Mouse (Mus musculus): Measurements from ENCODE around the gene Ttll13. TPM values are rescaled to one million over a fixed set of nuclear protein-coding genes. Genes with fewer than 3 reads are reported as not detected.
A peak's percentile ranks its signal among the peaks of the same experiment; 100 is the strongest.

The Ttll13 gene
- total and polyA plus RNA-seq, 3 experiments: 0.26 to 3.7 (median 3.3) TPM

DNA sequence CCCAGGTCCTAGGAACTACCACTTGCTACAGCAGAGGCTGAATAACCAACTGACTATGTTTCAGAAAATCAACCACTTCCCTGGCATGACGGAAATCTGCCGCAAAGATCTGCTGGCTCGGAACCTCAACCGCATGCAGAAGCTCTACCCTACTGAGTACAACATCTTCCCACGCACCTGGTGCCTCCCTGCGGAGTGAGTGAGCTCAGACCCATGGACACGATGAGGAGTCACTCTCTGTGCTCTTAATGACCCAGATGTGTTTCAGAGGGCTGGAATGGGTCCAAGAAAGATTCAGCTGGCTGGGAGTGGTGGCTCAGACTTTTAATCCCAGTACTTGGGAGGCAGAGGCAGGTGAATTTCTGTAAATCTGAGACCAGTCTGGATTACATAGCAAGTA lies 6.3 kb downstream of the Ttll13 start:
- DNase-seq (ENCODE audit: low spot score) (no peak), ATAC-seq (ENCODE audit: extremely low read depth, insufficient number of reproducible peaks, low FRiP score, poor library complexity, severe bottlenecking) (no peak)
- H3K4me3 ChIP-seq (ENCODE audit: low read depth, low read length): no peak overlapping the region
- H3K36me3 ChIP-seq (replicated peaks): no peaks in the 10 kb centered on the region
- H3K9me3 ChIP-seq (replicated peaks): no peaks in the 10 kb centered on the region
- TF ChIP-seq TAL1 (conservative IDR thresholded peaks at IDR 0.05; ENCODE audit: low read depth, low read length) (no peak), POLR2AphosphoS5 (IDR thresholded peaks at IDR 0.05; ENCODE audit: insufficient replicate concordance, low read depth, low read length) (no peak), GATA1 (IDR thresholded peaks at IDR 0.05; ENCODE audit: borderline replicate concordance, low read length) (no peak), GATA2 (IDR thresholded peaks at IDR 0.05; ENCODE audit: borderline replicate concordance, low read depth, low read length) (no peak), CTCF (IDR thresholded peaks at IDR 0.05; ENCODE audit: low read depth, low read length) (no peak)
- peaks cover 30% of the 10 kb centered on the region for H3K4me1 ChIP-seq (ENCODE audit: insufficient read depth, low read depth, low read length)
- peaks cover 4% of the 10 kb centered on the region; the same call in 1 of the 2 replicates for H3K27me3 ChIP-seq (ENCODE audit: insufficient read depth, low read length)

GRCm38 (mm10) chr7:80252886-80253285 lies 6.7 kb downstream of the Ttll13 start:
- no peaks in the 10 kb centered on the region for H3K9me3 ChIP-seq (replicated peaks)
- H3K27me3 ChIP-seq (ENCODE audit: insufficient read depth, low read length): peaks cover 4% of the 10 kb centered on the region; the same call in 1 of the 2 replicates
- H3K4me3 ChIP-seq (ENCODE audit: low read depth, low read length): no peak overlapping the region
- H3K4me1 ChIP-seq (ENCODE audit: insufficient read depth, low read depth, low read length): peaks cover 32% of the 10 kb centered on the region
- ATAC-seq (ENCODE audit: extremely low read depth, insufficient number of reproducible peaks, low FRiP score, poor library complexity, severe bottlenecking) (no peak), DNase-seq (ENCODE audit: low spot score) (no peak)
- no peak for TF ChIP-seq GATA2 (IDR thresholded peaks at IDR 0.05; ENCODE audit: borderline replicate concordance, low read depth, low read length)
- TF ChIP-seq POLR2AphosphoS5 (IDR thresholded peaks at IDR 0.05; ENCODE audit: insufficient replicate concordance, low read depth, low read length): no peak
- no peak for TF ChIP-seq GATA1 (IDR thresholded peaks at IDR 0.05; ENCODE audit: borderline replicate concordance, low read length)
- no peak for TF ChIP-seq TAL1 (conservative IDR thresholded peaks at IDR 0.05; ENCODE audit: low read depth, low read length)
- TF ChIP-seq CTCF (IDR thresholded peaks at IDR 0.05; ENCODE audit: low read depth, low read length): no peak
- no peaks in the 10 kb centered on the region for H3K36me3 ChIP-seq (replicated peaks)

- DNase-seq (ENCODE audit: low spot score) (no peak), ATAC-seq (ENCODE audit: extremely low read depth, insufficient number of reproducible peaks, low FRiP score, poor library complexity, severe bottlenecking) (no peak)
- Histone ChIP-seq H3K36me3 (replicated peaks) (no peaks in the 10 kb centered on the region), H3K27me3 (ENCODE audit: insufficient read depth, low read length) (0 out of 2 replicates have a peak, but pooled peaks cover 4% of the 10 kb centered on the region), H3K4me3 (ENCODE audit: low read depth, low read length) (no peak overlapping the region), H3K4me1 (ENCODE audit: insufficient read depth, low read depth, low read length) (peaks cover 40% of the 10 kb centered on the region), H3K9me3 (replicated peaks) (no peaks in the 10 kb centered on the region)
- TF ChIP-seq GATA1 (IDR thresholded peaks at IDR 0.05; ENCODE audit: borderline replicate concordance, low read length): no peak
- no peak for TF ChIP-seq POLR2AphosphoS5 (IDR thresholded peaks at IDR 0.05; ENCODE audit: insufficient replicate concordance, low read depth, low read length)
- no peak for TF ChIP-seq GATA2 (IDR thresholded peaks at IDR 0.05; ENCODE audit: borderline replicate concordance, low read depth, low read length)
- TF ChIP-seq CTCF (IDR thresholded peaks at IDR 0.05; ENCODE audit: low read depth, low read length): no peak
- TF ChIP-seq TAL1 (conservative IDR thresholded peaks at IDR 0.05; ENCODE audit: low read depth, low read length): no peak
These were observed 9.8 kb downstream of the Ttll13 start for GRCm38 (mm10) chr7:80255981-80256380.

- no peak for DNase-seq (ENCODE audit: low spot score)
- ATAC-seq (ENCODE audit: extremely low read depth, insufficient number of reproducible peaks, low FRiP score, poor library complexity, severe bottlenecking): no peak
- TF ChIP-seq POLR2AphosphoS5 (IDR thresholded peaks at IDR 0.05; ENCODE audit: insufficient replicate concordance, low read depth, low read length): no peak
- TF ChIP-seq GATA2 (IDR thresholded peaks at IDR 0.05; ENCODE audit: borderline replicate concordance, low read depth, low read length): no peak
- TF ChIP-seq GATA1 (IDR thresholded peaks at IDR 0.05; ENCODE audit: borderline replicate concordance, low read length): no peak
- no peak for TF ChIP-seq CTCF (IDR thresholded peaks at IDR 0.05; ENCODE audit: low read depth, low read length)
- no peak for TF ChIP-seq TAL1 (conservative IDR thresholded peaks at IDR 0.05; ENCODE audit: low read depth, low read length)
- Histone ChIP-seq H3K36me3 (replicated peaks) (peaks cover 3% of the 10 kb centered on the region), H3K4me3 (ENCODE audit: low read depth, low read length) (no peak overlapping the region), H3K4me1 (ENCODE audit: insufficient read depth, low read depth, low read length) (peaks cover 37% of the 10 kb centered on the region), H3K27me3 (ENCODE audit: insufficient read depth, low read length) (0 out of 2 replicates have a peak, but pooled peaks cover 4% of the 10 kb centered on the region), H3K9me3 (replicated peaks) (no peaks in the 10 kb centered on the region)
These were observed 11.5 kb downstream of the Ttll13 start for GRCm38 (mm10) chr7:80257706-80258105.

GRCm38 (mm10) chr7:80260625-80261371 lies 14.6 kb downstream of the Ttll13 start, which contains the start of gene Ngrn:
Ngrn (plus strand) TSS chr7:80261215.
- DNase-seq (ENCODE audit: low spot score) (peak; percentile 83), ATAC-seq (ENCODE audit: extremely low read depth, insufficient number of reproducible peaks, low FRiP score, poor library complexity, severe bottlenecking) (peak; percentile 88)
- Histone ChIP-seq H3K4me1 (ENCODE audit: insufficient read depth, low read depth, low read length) (peaks cover 35% of the 10 kb centered on the region), H3K27me3 (ENCODE audit: insufficient read depth, low read length) (no peaks in the 10 kb centered on the region), H3K9me3 (replicated peaks) (no peaks in the 10 kb centered on the region), H3K4me3 (ENCODE audit: low read depth, low read length) (peak within 1 kb of the TSS; percentile 87), H3K36me3 (replicated peaks) (peaks cover 32% of the 10 kb centered on the region)
- TF ChIP-seq POLR2AphosphoS5 (IDR thresholded peaks at IDR 0.05; ENCODE audit: insufficient replicate concordance, low read depth, low read length): no peak
- TF ChIP-seq GATA2 (IDR thresholded peaks at IDR 0.05; ENCODE audit: borderline replicate concordance, low read depth, low read length): no peak
- TF ChIP-seq CTCF (IDR thresholded peaks at IDR 0.05; ENCODE audit: low read depth, low read length): no peak
- no peak for TF ChIP-seq GATA1 (IDR thresholded peaks at IDR 0.05; ENCODE audit: borderline replicate concordance, low read length)
- TF ChIP-seq TAL1 (conservative IDR thresholded peaks at IDR 0.05; ENCODE audit: low read depth, low read length): no peak

GRCm38 (mm10) chr7:80261372-80261990 lies 15.3 kb downstream of the Ttll13 start:
- no peaks in the 10 kb centered on the region for H3K9me3 ChIP-seq (replicated peaks)
- peak overlapping the region; percentile 87 for H3K4me3 ChIP-seq (ENCODE audit: low read depth, low read length)
- peaks cover 35% of the 10 kb centered on the region for H3K4me1 ChIP-seq (ENCODE audit: insufficient read depth, low read depth, low read length)
- peaks cover 39% of the 10 kb centered on the region for H3K36me3 ChIP-seq (replicated peaks)
- DNase-seq (ENCODE audit: low spot score) (peak; percentile 6), ATAC-seq (ENCODE audit: extremely low read depth, insufficient number of reproducible peaks, low FRiP score, poor library complexity, severe bottlenecking) (no peak)
- no peak for TF ChIP-seq CTCF (IDR thresholded peaks at IDR 0.05; ENCODE audit: low read depth, low read length)
- no peak for TF ChIP-seq TAL1 (conservative IDR thresholded peaks at IDR 0.05; ENCODE audit: low read depth, low read length)
- no peak for TF ChIP-seq GATA1 (IDR thresholded peaks at IDR 0.05; ENCODE audit: borderline replicate concordance, low read length)
- no peak for TF ChIP-seq POLR2AphosphoS5 (IDR thresholded peaks at IDR 0.05; ENCODE audit: insufficient replicate concordance, low read depth, low read length)
- no peak for TF ChIP-seq GATA2 (IDR thresholded peaks at IDR 0.05; ENCODE audit: borderline replicate concordance, low read depth, low read length)
- H3K27me3 ChIP-seq (ENCODE audit: insufficient read depth, low read length): no peaks in the 10 kb centered on the region
